Mouse (Mus musculus) bone marrow, adult 2 months (tissue): Measurements from ENCODE around the gene Lrmda.

Experiments
- CTCF ChIP-seq: fragments of 200-500 bp; IDR thresholded peaks from 2 replicates; pipeline ENCODE4 v1.5.1; 2011; ENCODE audit warnings: low read length, control low read depth; ENCODE audit not compliant: control insufficient read depth, insufficient read depth
- POLR2A ChIP-seq: fragments of 200-500 bp; IDR thresholded peaks from 2 replicates; pipeline ENCODE4 v1.6.1; 2011; ENCODE audit warnings: low read depth, mild to moderate bottlenecking, control low read depth, low read length, borderline replicate concordance; ENCODE audit not compliant: control insufficient read depth

DNA sequence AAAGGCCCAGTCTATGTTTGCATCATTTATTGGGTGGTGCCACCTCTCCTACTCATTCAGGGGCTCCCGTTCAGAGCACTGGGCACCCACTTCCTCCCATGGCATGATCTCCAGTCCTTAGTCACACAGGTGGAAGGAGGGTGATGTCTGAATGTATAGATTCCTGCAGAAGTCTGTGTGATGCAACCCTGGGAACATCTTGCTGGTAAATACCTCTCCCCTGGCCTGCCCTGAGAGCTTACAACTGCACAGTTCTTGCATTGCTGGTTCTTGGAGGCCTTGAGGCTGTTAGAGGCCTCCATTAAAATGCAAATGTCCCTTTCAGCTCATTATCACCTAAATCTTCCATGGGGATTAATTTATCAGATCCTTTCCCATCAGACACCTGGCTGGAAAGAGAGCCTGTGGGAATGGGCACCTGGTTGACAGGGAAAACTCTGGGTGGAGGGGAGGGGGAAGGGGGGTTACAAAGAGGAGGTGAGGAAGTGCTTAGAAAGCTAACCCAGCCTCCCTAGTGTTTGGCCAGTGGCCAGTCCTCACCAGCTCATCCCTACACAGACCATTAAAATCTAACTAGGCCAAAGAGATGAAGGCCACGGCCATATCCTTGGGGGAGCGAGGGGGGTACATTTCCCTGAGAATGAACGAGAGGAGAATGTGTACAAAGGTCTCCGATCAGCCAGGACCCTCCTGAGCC is 659.6 kb downstream of the Lrmda start:
- TF ChIP-seq POLR2A (no peak), CTCF (no peak)
